Mouse (Mus musculus) CD4-positive, CD25-positive, alpha-beta regulatory T cell, adult 2 months (primary cell): ENCODE measurements around the gene Poc1b.

Experiments
- DNase-seq: peaks from one replicate; pipeline ENCODE4 v3.0.0-alpha.2; 2012; ENCODE audit warnings: low read depth, low spot score

Poc1b gene

DNA sequence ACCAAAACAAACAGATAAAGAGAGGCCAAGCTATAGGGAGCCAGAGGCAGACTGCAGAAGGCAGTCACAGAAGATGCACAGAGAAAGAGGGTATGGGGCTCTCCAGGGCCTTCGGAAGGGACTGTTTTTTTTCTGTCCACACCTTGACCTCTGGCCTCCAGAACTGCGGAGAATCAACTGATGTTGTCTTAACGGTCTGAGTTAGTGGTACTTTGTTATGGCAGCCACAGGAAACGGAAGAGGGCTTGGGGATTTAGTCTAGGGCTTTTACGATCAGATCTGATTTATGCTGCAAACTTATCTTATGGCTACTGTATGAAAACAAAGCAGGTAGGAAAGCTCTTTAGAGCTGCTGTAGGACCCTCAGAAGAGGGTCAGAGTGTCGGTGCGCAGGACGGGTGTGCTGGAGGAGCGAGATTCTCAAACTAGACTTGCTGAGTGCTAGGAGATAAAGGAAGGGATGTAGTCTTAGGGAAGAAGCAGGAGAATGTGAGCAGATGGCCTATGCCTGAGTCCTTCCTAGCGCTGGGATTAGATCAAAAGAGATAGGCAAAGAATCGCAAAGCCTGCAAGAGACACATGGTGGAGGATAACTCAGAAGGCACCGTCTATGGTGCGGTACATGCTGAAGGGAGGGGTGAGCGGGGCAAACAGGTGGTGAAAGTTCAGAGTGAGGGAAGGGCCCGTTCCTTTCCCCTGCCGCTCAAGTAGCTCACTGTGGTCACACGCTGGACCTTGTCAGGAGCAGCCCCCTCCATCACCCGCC, 8.8 kb downstream of the Poc1b start:
- DNase-seq, result no peak

DNA sequence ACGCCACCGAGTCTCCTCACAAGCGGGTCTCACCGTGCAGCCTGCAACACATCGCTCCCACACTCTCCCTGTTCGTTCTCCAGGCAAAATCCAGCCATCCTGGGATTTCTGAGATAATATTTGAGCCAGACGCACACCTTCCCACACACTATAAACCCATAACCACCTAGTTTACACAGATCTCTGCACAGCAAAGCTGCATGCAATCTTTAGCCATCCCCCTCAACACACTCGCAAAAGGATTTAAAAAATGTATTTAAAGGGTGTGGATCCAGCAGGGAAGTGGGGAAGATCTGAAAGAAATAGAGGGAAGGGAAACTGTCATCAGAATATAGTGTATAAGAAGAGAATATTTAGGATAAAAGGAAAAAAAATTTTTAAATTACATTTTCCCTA, 9.4 kb downstream of the Poc1b start:
- no peak for DNase-seq

GRCm38 (mm10) chr10:99116650-99117615, 10.1 kb downstream of the Poc1b start:
- DNase-seq, result peak; percentile 69

- DNase-seq, result no peak
Observed at GRCm38 (mm10) chr10:99117876-99118275, 11.0 kb downstream of the Poc1b start.

GRCm38 (mm10) chr10:99118697-99119096, 11.9 kb downstream of the Poc1b start:
- no peak for DNase-seq

DNA sequence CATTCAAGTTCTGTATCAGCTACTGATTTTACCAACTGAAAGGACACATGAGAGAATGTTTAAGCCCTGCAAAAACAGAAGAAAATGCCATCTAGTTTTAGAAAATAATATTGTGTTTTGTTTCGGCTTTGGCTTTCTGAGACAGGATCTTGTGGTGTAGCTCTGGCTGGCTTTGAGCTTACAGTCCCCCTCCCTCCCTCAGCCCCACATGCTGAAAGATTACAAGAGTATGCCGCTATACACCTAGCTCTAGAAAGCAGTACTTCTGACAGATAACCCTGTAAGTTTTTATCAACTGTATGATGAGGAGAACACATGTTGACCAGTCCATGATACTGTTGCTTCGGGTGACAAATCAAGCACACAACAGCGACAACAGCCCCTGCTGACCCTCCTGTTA, 12.6 kb downstream of the Poc1b start:
- peak; percentile 57 for DNase-seq

DNA sequence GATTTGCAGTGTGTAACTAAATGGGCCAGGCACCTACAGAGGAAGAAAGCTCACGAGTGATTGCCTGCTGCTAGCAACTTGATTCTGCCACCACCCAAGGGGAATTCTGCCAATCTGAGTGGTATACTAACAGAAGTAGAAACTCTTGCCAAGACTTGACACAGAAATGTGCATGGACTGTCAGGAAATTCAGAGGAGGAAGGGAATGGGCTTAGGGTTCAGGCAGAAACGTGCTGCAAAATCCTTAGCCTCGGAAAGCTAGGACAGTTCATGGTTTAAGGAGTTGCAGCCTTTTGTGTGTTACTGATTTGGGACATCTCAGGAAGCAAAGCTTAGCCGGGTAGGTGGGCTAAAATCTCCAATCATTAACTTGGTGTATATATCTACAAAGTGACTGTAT, 19.4 kb downstream of the Poc1b start, which contains the start of gene Phxr2:
Gene Phxr2, minus strand, starts transcription at position 101 of the 400 bp plus-strand sequence.
- DNase-seq, result no peak

DNA sequence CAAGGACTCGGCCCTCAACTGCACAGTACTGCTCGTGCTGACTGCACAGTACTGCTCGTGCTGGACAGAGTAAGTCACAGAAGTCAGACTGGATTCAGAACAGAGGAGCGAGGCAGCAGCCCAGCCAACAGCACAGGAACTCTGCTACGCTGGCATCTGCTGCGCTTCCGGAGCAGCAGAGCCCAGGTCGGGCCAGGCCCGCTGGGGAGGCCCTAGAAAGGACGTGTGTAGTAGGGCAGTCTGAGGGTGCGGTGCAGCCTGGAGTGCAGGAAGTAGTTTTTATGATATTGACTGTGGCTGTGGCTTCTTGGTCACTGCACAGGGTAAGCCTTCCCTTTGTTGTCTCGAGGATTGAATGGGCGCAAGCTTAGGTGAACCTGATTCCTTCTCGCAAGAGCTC, 20.1 kb downstream of the Poc1b start:
- peak; percentile 74 for DNase-seq

GRCm38 (mm10) chr10:99127691-99128261, 20.9 kb downstream of the Poc1b start:
- peak; percentile 61 for DNase-seq

GRCm38 (mm10) chr10:99130611-99131010, 23.8 kb downstream of the Poc1b start:
- no peak for DNase-seq

DNA sequence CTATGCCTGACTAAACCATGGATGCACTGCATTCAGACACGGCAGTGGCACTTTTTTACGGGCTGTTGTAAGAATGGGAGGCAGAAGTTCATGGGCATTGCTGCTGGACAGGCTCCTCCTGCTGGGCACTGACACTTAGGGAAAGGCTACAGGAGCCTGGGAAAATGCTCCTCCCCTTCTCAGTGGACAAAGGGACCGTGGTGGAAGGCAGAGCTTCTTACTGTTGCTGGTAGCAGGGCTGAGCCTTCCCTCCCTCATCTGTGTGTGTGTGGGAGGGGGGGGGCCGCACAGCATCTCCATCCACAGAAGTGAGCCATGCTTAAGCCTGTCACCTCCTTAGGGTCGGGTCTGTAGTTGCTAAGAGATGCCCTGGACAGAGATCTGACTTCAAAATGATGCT, 24.5 kb downstream of the Poc1b start:
- DNase-seq, result no peak

DNA sequence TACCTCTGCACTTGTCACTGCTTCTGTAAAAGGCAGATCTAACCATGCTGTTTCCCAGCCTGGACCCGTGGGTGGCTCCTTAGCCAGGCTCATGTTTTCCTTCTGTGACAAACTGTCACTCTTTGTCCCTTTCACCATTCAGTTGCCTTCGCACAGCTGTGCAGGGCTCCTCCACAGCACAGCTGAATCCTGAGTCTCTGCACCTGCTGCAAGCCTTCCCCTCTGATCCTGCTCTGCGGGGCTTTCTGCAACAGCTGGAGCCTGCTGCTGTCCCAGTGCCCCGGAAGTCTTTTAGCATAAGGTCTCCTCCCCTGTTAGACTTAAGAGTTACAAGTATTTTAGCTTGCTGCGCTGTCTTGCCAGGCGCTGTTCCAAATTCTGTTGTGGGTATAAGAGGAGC, 25.4 kb downstream of the Poc1b start:
- DNase-seq, result peak; percentile 45

DNA sequence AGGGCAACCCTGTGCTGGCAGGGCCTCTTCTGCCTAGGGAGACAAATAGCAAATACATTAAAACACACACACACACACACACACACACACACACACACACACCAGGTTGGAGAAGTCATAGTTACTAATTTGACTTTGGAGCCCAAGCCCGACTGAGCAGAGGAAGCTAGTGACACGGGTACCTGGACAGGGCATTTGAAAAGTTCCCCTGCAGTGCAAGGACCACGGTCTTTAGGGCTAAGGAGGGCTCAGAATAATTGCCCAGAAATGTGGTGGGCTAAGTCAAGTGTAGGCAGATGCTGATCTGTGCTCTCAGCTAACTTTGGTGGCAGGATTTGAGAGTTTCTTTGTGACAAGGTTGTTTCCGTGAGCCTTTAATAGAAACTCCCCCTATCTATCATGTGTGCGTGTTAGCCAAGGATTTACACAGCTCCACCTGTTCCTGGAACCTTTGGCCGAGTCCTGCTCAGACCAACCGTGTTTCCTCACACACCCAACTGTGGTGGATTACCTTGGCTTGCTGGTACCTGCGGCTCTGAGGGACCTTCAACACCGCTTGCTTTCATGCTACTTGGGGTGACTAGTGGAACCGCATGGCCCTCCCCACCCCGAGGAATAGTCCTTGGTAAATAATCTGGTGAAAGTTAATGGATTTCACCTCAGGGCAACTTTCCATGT, 25.9 kb downstream of the Poc1b start:
- no peak for DNase-seq

DNA sequence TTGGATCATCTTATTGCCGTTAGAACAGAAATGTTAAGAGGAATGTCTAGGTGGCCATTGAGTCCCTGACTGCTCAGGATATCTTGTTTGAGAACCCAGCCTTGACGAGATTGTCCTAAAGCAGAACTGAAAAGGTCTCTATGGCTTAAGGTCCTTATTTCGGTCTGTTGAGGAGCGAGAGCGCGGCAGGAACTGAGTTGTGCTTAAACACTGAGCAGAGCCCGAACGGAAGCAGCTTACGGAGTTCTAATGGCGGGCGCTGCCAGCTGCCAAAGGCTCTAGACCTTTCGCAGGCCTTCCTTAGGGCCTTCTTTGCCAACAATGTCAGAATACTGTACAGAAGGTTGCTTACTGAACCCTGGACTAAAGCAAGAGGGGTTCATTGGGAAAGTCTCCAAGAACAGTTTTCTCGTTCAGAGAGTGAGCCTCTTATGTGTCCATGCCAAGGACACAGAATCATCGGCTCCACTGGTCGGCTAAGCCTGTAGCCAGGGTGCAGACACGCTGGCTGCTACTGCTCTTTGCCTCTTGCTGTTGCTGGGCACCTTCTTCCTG, 26.6 kb downstream of the Poc1b start:
- DNase-seq, result no peak

DNA sequence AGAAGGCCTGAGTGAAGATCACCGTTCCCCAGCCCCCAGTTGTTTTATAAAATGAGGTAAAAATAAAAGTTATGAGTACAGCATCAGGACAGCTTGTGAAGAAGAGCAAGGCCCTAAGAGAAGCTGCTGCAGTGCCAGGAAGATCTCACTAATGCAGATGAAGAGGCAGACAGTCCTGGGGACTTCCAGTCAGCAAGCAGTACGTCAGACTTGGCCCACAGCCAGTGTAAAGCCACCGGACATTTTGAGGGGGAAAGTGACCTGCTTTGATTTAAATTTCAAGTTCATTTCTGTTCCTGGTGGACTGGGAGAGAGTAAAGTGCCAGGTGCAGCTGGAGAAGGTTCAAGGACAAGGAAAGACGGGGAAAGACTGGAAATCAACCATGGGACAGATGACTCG, 29.5 kb downstream of the Poc1b start:
- no peak for DNase-seq

- DNase-seq, result no peak
Observed at GRCm38 (mm10) chr10:99145611-99146010, 38.8 kb downstream of the Poc1b start.

GRCm38 (mm10) chr10:99146596-99146995, 39.8 kb downstream of the Poc1b start:
- DNase-seq, result no peak

- DNase-seq, result no peak
Observed at GRCm38 (mm10) chr10:99150016-99150415, 43.2 kb downstream of the Poc1b start.

GRCm38 (mm10) chr10:99151580-99151979, 44.7 kb downstream of the Poc1b start:
- DNase-seq, result no peak

DNA sequence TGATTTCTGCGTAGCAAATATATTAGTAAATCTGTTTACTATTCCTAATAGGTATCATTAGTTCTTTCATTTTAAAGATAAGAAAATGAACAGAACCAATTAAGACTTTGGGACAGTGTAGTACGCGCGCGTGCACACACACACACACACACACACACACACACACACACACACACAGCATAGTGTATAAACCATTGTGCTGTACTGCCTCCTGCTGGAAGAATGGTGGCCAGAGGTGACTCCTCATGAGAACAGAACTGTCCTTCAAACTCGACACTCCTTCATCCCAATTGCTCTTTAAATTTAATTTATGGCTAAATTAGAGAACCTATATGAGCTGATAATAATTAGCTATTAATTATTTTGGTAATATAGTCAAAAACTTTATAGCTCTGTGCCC, 45.2 kb downstream of the Poc1b start:
- DNase-seq, result peak; percentile 81

DNA sequence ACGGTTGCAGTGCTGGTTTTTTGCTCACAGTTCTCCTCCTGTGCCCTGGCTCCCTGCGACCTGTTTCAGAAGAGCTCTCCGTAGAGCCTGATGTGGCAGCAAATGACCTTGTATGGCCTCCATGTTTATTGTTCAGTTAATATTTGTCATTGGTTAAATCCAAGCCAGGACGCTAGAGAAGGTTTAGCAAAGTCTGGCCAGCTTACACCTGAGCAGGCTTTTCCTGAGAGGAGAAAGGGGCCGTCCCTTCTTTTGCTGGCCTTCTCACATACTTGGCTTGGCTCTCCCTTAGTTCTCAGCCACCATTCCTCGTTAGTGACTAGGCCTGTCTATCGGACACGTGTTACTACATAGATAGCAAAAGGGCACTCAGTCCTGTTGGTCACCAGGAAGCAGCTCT, 47.8 kb downstream of the Poc1b start:
- no peak for DNase-seq
